Mouse (Mus musculus) telencephalon, adult 2 months (tissue): ENCODE results near the gene Psmb7.

Experiments used
- DNase-seq: peaks from one replicate; pipeline ENCODE4 v3.0.0-alpha.2; 2011; ENCODE audit warnings: low read depth, low spot score

Psmb7 gene

GRCm38 (mm10) chr2:38544982-38545381 lies 98.9 kb downstream of the Psmb7 start:
- DNase-seq = no peak

GRCm38 (mm10) chr2:38544341-38544740 lies 99.5 kb downstream of the Psmb7 start:
- no peak for DNase-seq

- no peak for DNase-seq
These were observed 100.7 kb downstream of the Psmb7 start for GRCm38 (mm10) chr2:38543158-38543557.

- DNase-seq = no peak
These were observed 101.5 kb downstream of the Psmb7 start for GRCm38 (mm10) chr2:38542366-38542765.

- no peak for DNase-seq
These were observed 102.3 kb downstream of the Psmb7 start for GRCm38 (mm10) chr2:38541570-38541969.

- no peak for DNase-seq
These were observed 102.8 kb downstream of the Psmb7 start for GRCm38 (mm10) chr2:38541101-38541500.

GRCm38 (mm10) chr2:38540666-38541065 lies 103.2 kb downstream of the Psmb7 start:
- DNase-seq = no peak

- DNase-seq = no peak
These were observed 104.2 kb downstream of the Psmb7 start for GRCm38 (mm10) chr2:38539677-38540076.
